Comparison of ENCODE assay signal across 8 mouse cellular contexts in the genomic region with DNA sequence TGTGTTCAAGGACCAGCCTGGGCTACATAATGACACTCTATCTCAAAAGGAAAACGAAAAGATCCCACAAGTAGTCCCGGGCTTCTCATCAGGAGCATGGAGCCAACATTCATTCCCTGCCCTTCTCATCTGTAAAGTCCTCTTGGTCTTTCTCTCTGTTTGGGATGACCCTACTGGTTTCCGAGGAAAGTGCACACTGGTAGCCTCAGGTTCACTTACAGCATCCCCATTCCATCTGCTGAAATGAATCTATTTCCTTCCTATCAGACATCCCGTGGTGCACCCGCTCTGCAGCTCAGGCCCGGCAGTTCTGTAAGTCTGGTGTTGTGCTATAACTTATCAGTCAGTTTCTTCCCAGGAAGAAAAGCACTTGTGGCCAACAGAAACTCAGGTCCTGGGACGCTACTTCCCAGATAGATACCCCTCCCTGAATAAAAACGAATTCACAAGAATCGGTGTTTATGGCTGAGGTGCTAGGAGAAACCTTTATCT. TPM values are rescaled to one million over a fixed set of nuclear protein-coding genes. Genes with fewer than 3 reads are reported as not detected.
DNase-seq lines count a peak whose midpoint lies in the region; ATAC-seq and TF ChIP-seq lines count a peak whose summit lies in the region.

No protein-coding gene starts in this region.

- no peaks in the 10 kb centered on the region for H3K9me3 ChIP-seq in hindbrain, embryonic 12.5 days (replicated peaks)
- no peaks in the 10 kb centered on the region for H3K9me3 ChIP-seq in midbrain, embryonic 13.5 days

- peaks cover 22% of the 10 kb centered on the region for H3K4me1 ChIP-seq in cerebellum, adult 2 months (ENCODE audit: control insufficient read depth, insufficient read depth, low read length)
- peaks cover 33% of the 10 kb centered on the region for H3K4me1 ChIP-seq in hindbrain, embryonic 12.5 days
- H3K4me1 ChIP-seq in midbrain, embryonic 13.5 days (replicated peaks) = peaks cover 43% of the 10 kb centered on the region

- peak overlapping the region; percentile 95; the same call in 1 of the 2 replicates for H3K9ac ChIP-seq in hindbrain, embryonic 12.5 days
- H3K9ac ChIP-seq in midbrain, embryonic 13.5 days (replicated peaks) = peak overlapping the region; percentile 90; the same call in 1 of the 2 replicates

- TF ChIP-seq CTCF in cerebellum, adult 2 months (IDR thresholded peaks at IDR 0.05; ENCODE audit: borderline replicate concordance, insufficient read depth, low read depth, low read length) = no peak
- peak; percentile 6 for TF ChIP-seq CTCF in Patski (IDR thresholded peaks at IDR 0.05)

- CTCF ChIA-PET in Patski (lab: Charles Lee) = interaction anchor here (1.0 to 1.3 kb wide), 2 partner anchors 51 to 103 kb away, joined by 3 read pairs; no protein-coding TSS in a partner anchor

- 62% methylated on average over 9 of the region's 9 CpGs for WGBS in cerebellum, adult 2 months
- 80% methylated on average over 9 of the region's 9 CpGs for WGBS in hindbrain, embryonic 12.5 days
- 82% methylated on average over 9 of the region's 9 CpGs for WGBS in midbrain, embryonic 13.5 days

- in situ Hi-C loops in Patski (cut with MboI; ENCODE audit: low pct_unique_long_range_greater_than_20kb) = no loop called here

- POLR2A ChIA-PET in Patski (lab: Charles Lee) = no interaction called here

- H3K36me3 ChIP-seq in hindbrain, embryonic 12.5 days = no peaks in the 10 kb centered on the region
- H3K36me3 ChIP-seq in midbrain, embryonic 13.5 days = no peaks in the 10 kb centered on the region

- no peaks in the 10 kb centered on the region for H3K27me3 ChIP-seq in cerebellum, adult 2 months (ENCODE audit: control insufficient read depth, insufficient read depth, low read length)
- no peaks in the 10 kb centered on the region for H3K27me3 ChIP-seq in Patski
- H3K27me3 ChIP-seq in hindbrain, embryonic 12.5 days = no peaks in the 10 kb centered on the region
- no peaks in the 10 kb centered on the region for H3K27me3 ChIP-seq in midbrain, embryonic 13.5 days

- peak overlapping the region; percentile 23 for H3K4me3 ChIP-seq in cerebellum, adult 2 months (replicated peaks; ENCODE audit: insufficient read depth, low read depth, low read length)
- peak overlapping the region; percentile 91 for H3K4me3 ChIP-seq in hindbrain, embryonic 12.5 days
- peak overlapping the region; percentile 64 for H3K4me3 ChIP-seq in midbrain, embryonic 13.5 days (replicated peaks)

- no peak for DNase-seq in cerebellum, adult 2 months
- no peak for DNase-seq in cerebellum, postnatal 4 days (ENCODE audit: low spot score in 2 of 2)
- DNase-seq in Patski (ENCODE audit: low read depth, low spot score) = no peak
- DNase-seq in right cerebral cortex, postnatal 10 days (ENCODE audit: low spot score in 2 of 2) = no peak
- no peak for DNase-seq in spleen, adult 12 weeks (ENCODE audit: low spot score)

- peak overlapping the region; percentile 65 for H3K4me2 ChIP-seq in hindbrain, embryonic 12.5 days (replicated peaks)
- peak overlapping the region; percentile 68 for H3K4me2 ChIP-seq in midbrain, embryonic 13.5 days (replicated peaks)

- no peak overlapping the region for H3K27ac ChIP-seq in cerebellum, adult 2 months (ENCODE audit: insufficient read depth, low read length)
- no peak overlapping the region for H3K27ac ChIP-seq in hindbrain, embryonic 12.5 days
- peak overlapping the region; percentile 97; the same call in 1 of the 2 replicates for H3K27ac ChIP-seq in midbrain, embryonic 13.5 days

- TF ChIP-seq POLR2A in cerebellum, adult 2 months (IDR thresholded peaks at IDR 0.05; ENCODE audit: borderline replicate concordance, insufficient read depth, low read length) = no peak

- ATAC-seq in Patski = no peak
- no peak for ATAC-seq in hindbrain, embryonic 12.5 days (ENCODE audit: low FRiP score)
- ATAC-seq in midbrain, embryonic 13.5 days = no peak
- ATAC-seq in erythroblast, adult 5-6 weeks (replicated peaks; ENCODE audit: low FRiP score, poor library complexity, severe bottlenecking) = no peak

RNA-seq across cellular contexts. Expression of a gene that starts 3.2 kb away (rescaled TPM):
- polyA plus RNA-seq in cerebellum, adult 2 months (2012; rRNA removed) = 67.3 and 72.1 TPM in 2 replicates
- 43.1 TPM for polyA plus RNA-seq in Patski (2021)
- polyA plus RNA-seq in hindbrain, embryonic 12.5 days (2016; fragmentation: Nextera tagmentation; extraction: Ambion mirVana) = 16.2 and 17.1 TPM in 2 replicates
- 21.0 and 21.8 TPM in 2 replicates for polyA plus RNA-seq in midbrain, embryonic 13.5 days (2015; fragmentation: Nextera tagmentation; extraction: Ambion mirVana)
- 7.9 and 10.7 TPM in 2 replicates for total RNA-seq in erythroblast, adult 5-6 weeks (2015; ENCODE audit: low replicate concordance)
- total RNA-seq in erythroblast, adult 5-6 weeks (2017; ENCODE audit: low replicate concordance) = 12.0 and 15.9 TPM in 2 replicates

RNA-seq across cellular contexts. Expression of a gene that starts 51.5 kb away (rescaled TPM):
- polyA plus RNA-seq in cerebellum, adult 2 months (2012; rRNA removed) = 0.31 and 0.78 TPM in 2 replicates
- polyA plus RNA-seq in Patski (2021) = not detected
- not detected in 2 replicates for polyA plus RNA-seq in hindbrain, embryonic 12.5 days (2016; fragmentation: Nextera tagmentation; extraction: Ambion mirVana)
- not detected in 2 replicates for polyA plus RNA-seq in midbrain, embryonic 13.5 days (2015; fragmentation: Nextera tagmentation; extraction: Ambion mirVana)
- total RNA-seq in erythroblast, adult 5-6 weeks (2015; ENCODE audit: low replicate concordance) = not detected in 2 replicates
- not detected in 2 replicates for total RNA-seq in erythroblast, adult 5-6 weeks (2017; ENCODE audit: low replicate concordance)

Comparison
In these comparisons a context has a peak if more than half of its experiments do, and no peak if none do; other contexts are left out.
1. H3K4me3 ChIP-seq: peak in every context shown above with its lines; median percentile 91 in hindbrain, embryonic 12.5 days; 64 in midbrain, embryonic 13.5 days; 23 in cerebellum, adult 2 months.